In genomic region chr5:74143994-74144393, GRCm38 (mm10) we compare ENCODE assay signal across 20 mouse cellular contexts. TPM values are rescaled to one million over a fixed set of nuclear protein-coding genes. Genes with fewer than 3 reads are reported as not detected.
A peak's percentile ranks its signal among the peaks of the same experiment; 100 is the strongest.
DNase-seq lines count a peak whose midpoint lies in the region; ATAC-seq and TF ChIP-seq lines count a peak whose summit lies in the region.
"Had no signal": no experiment of that assay in that cellular context is flagged by ENCODE, and none has a peak within 500 bp of the region (broad histone marks: within the 10 kb centered on the region; RNA-seq: fewer than 3 reads in every experiment).

No protein-coding gene starts in this region.

- no peak for ATAC-seq in heart, embryonic 15.5 days (replicated peaks; ENCODE audit: insufficient number of reproducible peaks, insufficient read depth, low FRiP score, low read depth)
- peak; percentile 49 for ATAC-seq in G1E (ENCODE audit: extremely low read depth, insufficient number of reproducible peaks, low FRiP score, poor library complexity, severe bottlenecking)
- ATAC-seq in liver, embryonic 15.5 days (ENCODE audit: insufficient read depth): peak; percentile 79
- no peak for ATAC-seq in midbrain, embryonic 13.5 days
- ATAC-seq: forebrain, postnatal 0 days had no signal

- TF ChIP-seq CTCF in heart, adult 2 months (IDR thresholded peaks at IDR 0.05): no peak
- no peak for TF ChIP-seq CTCF in G1E (IDR thresholded peaks at IDR 0.05; ENCODE audit: low read depth, low read length)

- no peak for TF ChIP-seq POLR2A in heart, adult 2 months (IDR thresholded peaks at IDR 0.05; ENCODE audit: insufficient read depth, low read depth, low read length)

- peaks cover 38% of the 10 kb centered on the region for H3K4me1 ChIP-seq in heart, embryonic 15.5 days (replicated peaks)
- H3K4me1 ChIP-seq in heart, adult 2 months (ENCODE audit: control insufficient read depth, insufficient read depth, low read length): peaks cover 4% of the 10 kb centered on the region; the same call in 1 of the 2 replicates
- peaks cover 16% of the 10 kb centered on the region for H3K4me1 ChIP-seq in G1E (ENCODE audit: insufficient read depth, low read depth, low read length)
- peaks cover 19% of the 10 kb centered on the region for H3K4me1 ChIP-seq in liver, embryonic 15.5 days (replicated peaks)
- no peaks in the 10 kb centered on the region for H3K4me1 ChIP-seq in midbrain, embryonic 13.5 days (replicated peaks)
- H3K4me1 ChIP-seq: embryonic facial prominence, embryonic 12.5 days had no signal

- no peak overlapping the region for H3K4me2 ChIP-seq in heart, embryonic 15.5 days
- H3K4me2 ChIP-seq in liver, embryonic 15.5 days: no peak overlapping the region; the same call in 1 of the 2 replicates
- no peak overlapping the region for H3K4me2 ChIP-seq in midbrain, embryonic 13.5 days (replicated peaks)
- H3K4me2 ChIP-seq: embryonic facial prominence, embryonic 12.5 days; hindbrain, embryonic 14.5 days; limb, embryonic 12.5 days; lung, embryonic 15.5 days had no signal

- 74% methylated on average over 4 of the region's 4 CpGs for WGBS in heart, embryonic 15.5 days
- WGBS in heart, adult 2 months: 94% methylated on average over 4 of the region's 4 CpGs
- WGBS in liver, embryonic 15.5 days (ENCODE audit: insufficient replicate concordance): 15% methylated on average over 4 of the region's 4 CpGs
- 92% methylated on average over 4 of the region's 4 CpGs for WGBS in midbrain, embryonic 13.5 days

- no peak for TF ChIP-seq EP300 in heart, adult 2 months (IDR thresholded peaks at IDR 0.05; ENCODE audit: insufficient read depth, low read depth, low read length)

- intact Hi-C loops in heart, adult 2 months (cut with DNase I): no loop called here

- no peaks in the 10 kb centered on the region for H3K36me3 ChIP-seq in heart, embryonic 15.5 days
- peaks cover 3% of the 10 kb centered on the region; the same call in 1 of the 2 replicates for H3K36me3 ChIP-seq in heart, adult 2 months (ENCODE audit: control insufficient read depth, insufficient read depth, low read length)
- no peaks in the 10 kb centered on the region for H3K36me3 ChIP-seq in G1E (replicated peaks)
- H3K36me3 ChIP-seq in liver, embryonic 15.5 days (replicated peaks): no peaks in the 10 kb centered on the region
- no peaks in the 10 kb centered on the region for H3K36me3 ChIP-seq in midbrain, embryonic 13.5 days
- H3K36me3 ChIP-seq: embryonic facial prominence, embryonic 12.5 days; limb, embryonic 12.5 days; lung, embryonic 15.5 days had no signal

- DNase-seq in heart, adult 2 months: no peak
- DNase-seq in G1E (ENCODE audit: low spot score): peak; percentile 23
- DNase-seq in c-Kit-positive CD71-positive TER-119-negative erythroid progenitor cells, embryonic 14.5 days (ENCODE audit: low read depth): peak; percentile 51
- no peak for DNase-seq in adrenal gland, adult 18-20 months (ENCODE audit: low spot score in 2 of 2)
- DNase-seq: cerebellum, adult 2 months; forebrain, postnatal 0 days; gastrocnemius, adult 2 months; kidney, adult 11 months; kidney, postnatal 36 days; layer of hippocampus, adult 9-11 months; midbrain, embryonic 14.5 days; thymus, postnatal 4 days had no signal

- H3K79me2 ChIP-seq in heart, adult 2 months (replicated peaks; ENCODE audit: control insufficient read depth, insufficient read depth, low read length): no peaks in the 10 kb centered on the region

- no peak overlapping the region for H3K9ac ChIP-seq in heart, embryonic 15.5 days
- H3K9ac ChIP-seq in heart, adult 2 months (ENCODE audit: low read depth, low read length): no peak overlapping the region
- H3K9ac ChIP-seq in liver, embryonic 15.5 days: no peak overlapping the region
- no peak overlapping the region for H3K9ac ChIP-seq in midbrain, embryonic 13.5 days (replicated peaks)
- H3K9ac ChIP-seq: embryonic facial prominence, embryonic 12.5 days; forebrain, postnatal 0 days; hindbrain, embryonic 14.5 days; limb, embryonic 12.5 days; lung, embryonic 15.5 days had no signal

- H3K27me3 ChIP-seq in heart, embryonic 15.5 days: no peaks in the 10 kb centered on the region
- no peaks in the 10 kb centered on the region for H3K27me3 ChIP-seq in heart, adult 2 months (ENCODE audit: control insufficient read depth, insufficient read depth, low read length)
- no peaks in the 10 kb centered on the region; the same call in none of the 2 replicates for H3K27me3 ChIP-seq in G1E (ENCODE audit: insufficient read depth, low read length)
- no peaks in the 10 kb centered on the region for H3K27me3 ChIP-seq in liver, embryonic 15.5 days
- H3K27me3 ChIP-seq in midbrain, embryonic 13.5 days: no peaks in the 10 kb centered on the region
- H3K27me3 ChIP-seq: embryonic facial prominence, embryonic 12.5 days; limb, embryonic 12.5 days; lung, embryonic 15.5 days had no signal

- no peaks in the 10 kb centered on the region for H3K9me3 ChIP-seq in heart, embryonic 15.5 days (replicated peaks)
- no peaks in the 10 kb centered on the region for H3K9me3 ChIP-seq in G1E (replicated peaks)
- H3K9me3 ChIP-seq in liver, embryonic 15.5 days (replicated peaks): no peaks in the 10 kb centered on the region
- no peaks in the 10 kb centered on the region for H3K9me3 ChIP-seq in midbrain, embryonic 13.5 days
- H3K9me3 ChIP-seq: embryonic facial prominence, embryonic 12.5 days; limb, embryonic 12.5 days; lung, embryonic 15.5 days had no signal

- H3K4me3 ChIP-seq in heart, embryonic 15.5 days: no peak overlapping the region
- no peak overlapping the region for H3K4me3 ChIP-seq in heart, adult 2 months
- H3K4me3 ChIP-seq in G1E (ENCODE audit: low read depth, low read length): no peak overlapping the region
- no peak overlapping the region for H3K4me3 ChIP-seq in liver, embryonic 15.5 days (replicated peaks)
- H3K4me3 ChIP-seq in midbrain, embryonic 13.5 days (replicated peaks): no peak overlapping the region
- H3K4me3 ChIP-seq: embryonic facial prominence, embryonic 12.5 days; gastrocnemius, adult 2 months; limb, embryonic 12.5 days; lung, embryonic 15.5 days had no signal

- H3K27ac ChIP-seq in heart, embryonic 15.5 days: peak overlapping the region; percentile 68
- H3K27ac ChIP-seq in heart, adult 2 months: no peak overlapping the region
- no peak overlapping the region for H3K27ac ChIP-seq in liver, embryonic 15.5 days (replicated peaks)
- no peak overlapping the region for H3K27ac ChIP-seq in midbrain, embryonic 13.5 days
- H3K27ac ChIP-seq: embryonic facial prominence, embryonic 12.5 days; gastrocnemius, adult 2 months; hindbrain, embryonic 14.5 days; limb, embryonic 12.5 days; macrophage had no signal

RNA-seq across cellular contexts. Expression of gene Rasl11b, which starts 51.1 kb away (rescaled TPM):
- polyA plus RNA-seq in heart, embryonic 15.5 days (2015; fragmentation: Nextera tagmentation; extraction: Ambion mirVana): 90.2 and 101 TPM in 2 replicates
- 10 to 100 TPM; 27.8 to 28.9 TPM for total RNA-seq in heart, adult 2 months (2021)
- 31.3 and 44.4 TPM in 2 replicates for polyA plus RNA-seq in heart, adult 2 months (2012; rRNA removed)
- total RNA-seq in G1E (2014; fragmentation: Nextera tagmentation) (not detected in 2 replicates), G1E (2017) (0.17 and 0.33 TPM in 2 replicates)
- 0.11 and 0.30 TPM in 2 replicates for polyA plus RNA-seq in G1E (2012)
- polyA plus RNA-seq in liver, embryonic 15.5 days (2015; fragmentation: Nextera tagmentation; extraction: Ambion mirVana): 4.3 and 5.2 TPM in 2 replicates
- 10 to 100 TPM; 20.2 to 23.0 TPM for total RNA-seq in adrenal gland, adult 18-20 months (2021)
- 11.0 and 11.7 TPM in 2 replicates for polyA plus RNA-seq in midbrain, embryonic 13.5 days (2015; fragmentation: Nextera tagmentation; extraction: Ambion mirVana)
- polyA plus RNA-seq: macrophage had no signal

Comparison
In these comparisons a context has a peak if more than half of its experiments do, and no peak if none do; other contexts are left out.
1. ATAC-seq: peak in G1E (single experiment) and liver, embryonic 15.5 days (single experiment); none in heart, embryonic 15.5 days (single experiment) and midbrain, embryonic 13.5 days (single experiment).
2. DNase-seq: peak in G1E (single experiment) and c-Kit-positive CD71-positive TER-119-negative erythroid progenitor cells, embryonic 14.5 days (single experiment); none in heart, adult 2 months (0 of 2) and adrenal gland, adult 18-20 months (0 of 2).